ENCODE assay signal across 8 mouse cellular contexts in genomic region chr13:63430681-63431029, GRCm38 (mm10).
DNase-seq lines count a peak whose midpoint lies in the region; ATAC-seq and TF ChIP-seq lines count a peak whose summit lies in the region.

No protein-coding gene starts in this region.

- no peak for TF ChIP-seq CTCF in heart, adult 2 months (IDR thresholded peaks at IDR 0.05)

- peak overlapping the region; percentile 99 for H3K27ac ChIP-seq in heart, adult 2 months
- H3K27ac ChIP-seq in embryonic facial prominence, embryonic 14.5 days (replicated peaks; ENCODE audit: low read depth, low read length): peak overlapping the region; percentile 91

- H3K4me1 ChIP-seq in heart, adult 2 months (ENCODE audit: control insufficient read depth, insufficient read depth, low read length): 0 out of 2 replicates have a peak, but pooled peaks cover 2% of the 10 kb centered on the region
- H3K4me1 ChIP-seq in embryonic facial prominence, embryonic 14.5 days (ENCODE audit: control insufficient read depth, insufficient read depth, low read length): peaks cover 6% of the 10 kb centered on the region; the same call in 1 of the 2 replicates

- peak overlapping the region; percentile 97 for H3K4me3 ChIP-seq in heart, adult 2 months
- H3K4me3 ChIP-seq in embryonic facial prominence, embryonic 14.5 days (ENCODE audit: low read depth, low read length): peak overlapping the region; percentile 46

- H3K36me3 ChIP-seq in heart, adult 2 months (ENCODE audit: control insufficient read depth, insufficient read depth, low read length): no peaks in the 10 kb centered on the region
- H3K36me3 ChIP-seq in embryonic facial prominence, embryonic 14.5 days (ENCODE audit: control insufficient read depth, insufficient read depth, low read length): no peaks in the 10 kb centered on the region

- 0% methylated on average over 4 of the region's 4 CpGs for WGBS in heart, adult 2 months
- WGBS in embryonic facial prominence, embryonic 14.5 days: 2% methylated on average over 4 of the region's 4 CpGs
- 2% methylated on average over 4 of the region's 4 CpGs for WGBS in large intestine, adult 2 months

- no peaks in the 10 kb centered on the region for H3K79me2 ChIP-seq in heart, adult 2 months (replicated peaks; ENCODE audit: control insufficient read depth, insufficient read depth, low read length)

- ATAC-seq in CD4-positive, CD25-positive, alpha-beta regulatory T cell, adult 4 months: peak; percentile 19
- peak; percentile 67 for ATAC-seq in embryonic facial prominence, embryonic 14.5 days (ENCODE audit: low read depth)
- 0 out of 2 replicates have a peak, but pooled peaks have one; percentile 5 for ATAC-seq in neutrophil, adult 5-6 weeks (ENCODE audit: extremely low read depth, insufficient number of reproducible peaks, low FRiP score, poor library complexity, severe bottlenecking)

- H3K9me3 ChIP-seq in embryonic facial prominence, embryonic 14.5 days (ENCODE audit: control insufficient read depth, low read length): no peaks in the 10 kb centered on the region; the same call in 1 of the 2 replicates

- no peak for DNase-seq in heart, adult 2 months
- DNase-seq in heart, postnatal 10 days: no peak
- DNase-seq in embryonic facial prominence, embryonic 14.5 days (ENCODE audit: low spot score): peak; percentile 78
- DNase-seq in large intestine, adult 2 months (ENCODE audit: low read depth, low spot score): peak; percentile 18
- DNase-seq in B cell, adult 2 months: no peak
- DNase-seq in lung, postnatal 14 days: no peak

- H3K27me3 ChIP-seq in heart, adult 2 months (ENCODE audit: control insufficient read depth, insufficient read depth, low read length): no peaks in the 10 kb centered on the region
- H3K27me3 ChIP-seq in embryonic facial prominence, embryonic 14.5 days (replicated peaks; ENCODE audit: control insufficient read depth, insufficient read depth, low read length): no peaks in the 10 kb centered on the region

- intact Hi-C loops in heart, adult 2 months (cut with DNase I): loop anchor here (5.0 kb wide), 3 partner anchors 207 to 817 kb away; partner anchors contain the start of gene Ercc6l2
- intact Hi-C loops in heart, postnatal 10 days (cut with DNase I): loop anchor here (5.0 kb wide), 2 partner anchors 137 to 387 kb away; partner anchors contain the start of gene Ercc6l2

- peak overlapping the region; percentile 55 for H3K9ac ChIP-seq in heart, adult 2 months (ENCODE audit: low read depth, low read length)
- peak overlapping the region; percentile 68 for H3K9ac ChIP-seq in embryonic facial prominence, embryonic 14.5 days (ENCODE audit: low read depth, low read length)

- TF ChIP-seq POLR2A in heart, adult 2 months (IDR thresholded peaks at IDR 0.05; ENCODE audit: insufficient read depth, low read depth, low read length): 0 out of 2 replicates have a peak, but pooled peaks have one; percentile 8

- TF ChIP-seq EP300 in heart, adult 2 months (IDR thresholded peaks at IDR 0.05; ENCODE audit: insufficient read depth, low read depth, low read length): no peak

- H3K4me2 ChIP-seq in embryonic facial prominence, embryonic 14.5 days (ENCODE audit: low read depth, low read length): peak overlapping the region; percentile 62

Comparison
In these comparisons a context has a peak if more than half of its experiments do, and no peak if none do; other contexts are left out.
1. DNase-seq: peak in embryonic facial prominence, embryonic 14.5 days (single experiment) and large intestine, adult 2 months (single experiment); none in heart, adult 2 months (0 of 2), heart, postnatal 10 days (0 of 2), B cell, adult 2 months (0 of 2) and lung, postnatal 14 days (single experiment).
2. ATAC-seq: peak in every context shown above with its lines; median percentile 67 in embryonic facial prominence, embryonic 14.5 days; 19 in CD4-positive, CD25-positive, alpha-beta regulatory T cell, adult 4 months; 5 in neutrophil, adult 5-6 weeks.